8 mouse cellular contexts compared by ENCODE assay signal in genomic region chr2:73213871-73214659, GRCm38 (mm10). TPM values are rescaled to one million over a fixed set of nuclear protein-coding genes. Genes with fewer than 3 reads are reported as not detected.
DNase-seq lines count a peak whose midpoint lies in the region; ATAC-seq lines count a peak whose summit lies in the region.

No protein-coding gene starts in this region.

- DNase-seq in R1 (ENCODE audit: low read depth, low spot score), result peak; percentile 89
- peak; percentile 93 to 97 for DNase-seq in cerebellum, postnatal 25 days
- peak; percentile 75 to 86 for DNase-seq in frontal cortex, postnatal 25 days (ENCODE audit: low spot score in 2 of 2)
- DNase-seq in hindbrain, embryonic 14.5 days (ENCODE audit: low spot score), result peak; percentile 87
- DNase-seq in layer of hippocampus, postnatal 36 days, result peak; percentile 93 to 94
- peak; percentile 94 for DNase-seq in lung, postnatal 36 days
- peak; percentile 92 for DNase-seq in retina, postnatal 1 day
- DNase-seq in urinary bladder, adult 18-20 months (ENCODE audit: low spot score in 2 of 2), result peak; percentile 90

- peak overlapping the region; percentile 90 for H3K9ac ChIP-seq in hindbrain, embryonic 14.5 days

- peak overlapping the region; percentile 87 for H3K4me2 ChIP-seq in hindbrain, embryonic 14.5 days (replicated peaks)

- peak overlapping the region; percentile 49 for H3K27ac ChIP-seq in hindbrain, embryonic 14.5 days

- WGBS in hindbrain, embryonic 14.5 days, result under 1% methylated on average over 68 of the region's 68 CpGs

- H3K27me3 ChIP-seq in hindbrain, embryonic 14.5 days (ENCODE audit: control insufficient read depth, insufficient read depth, low read length), result no peaks in the 10 kb centered on the region

- H3K4me1 ChIP-seq in hindbrain, embryonic 14.5 days (replicated peaks; ENCODE audit: control insufficient read depth, insufficient read depth, low read length), result peaks cover 16% of the 10 kb centered on the region

- peaks cover 19% of the 10 kb centered on the region for H3K36me3 ChIP-seq in hindbrain, embryonic 14.5 days (replicated peaks; ENCODE audit: control insufficient read depth, insufficient read depth)

- H3K4me3 ChIP-seq in hindbrain, embryonic 14.5 days (replicated peaks; ENCODE audit: low read length), result peak overlapping the region; percentile 71

- ATAC-seq in hindbrain, embryonic 14.5 days (ENCODE audit: low FRiP score), result peak; percentile 96

- H3K9me3 ChIP-seq in hindbrain, embryonic 14.5 days (ENCODE audit: control insufficient read depth, low read length), result no peaks in the 10 kb centered on the region

RNA-seq across cellular contexts. Expression of gene Ola1, which starts 4.7 kb away (rescaled TPM):
- 100 and 103 TPM in 2 replicates for polyA plus RNA-seq in hindbrain, embryonic 14.5 days (2014; fragmentation: Nextera tagmentation; extraction: Ambion mirVana)
- total RNA-seq in layer of hippocampus, postnatal 36 days (2021), result 100 to 1,000 TPM; 119 to 126 TPM

RNA-seq across cellular contexts. Expression of gene Sp9, which starts 57.7 kb away (rescaled TPM):
- 1.3 and 1.9 TPM in 2 replicates for polyA plus RNA-seq in hindbrain, embryonic 14.5 days (2014; fragmentation: Nextera tagmentation; extraction: Ambion mirVana)
- 1 to 10 TPM; 3.6 to 4.1 TPM for total RNA-seq in layer of hippocampus, postnatal 36 days (2021)

Comparison
In these comparisons a context has a peak if more than half of its experiments do, and no peak if none do; other contexts are left out.
1. Peak in every context shown above with its lines: DNase-seq, ATAC-seq, H3K4me3 ChIP-seq and H3K27ac ChIP-seq.